Mouse (Mus musculus): ENCODE results near the gene Zc3h6.

DNA sequence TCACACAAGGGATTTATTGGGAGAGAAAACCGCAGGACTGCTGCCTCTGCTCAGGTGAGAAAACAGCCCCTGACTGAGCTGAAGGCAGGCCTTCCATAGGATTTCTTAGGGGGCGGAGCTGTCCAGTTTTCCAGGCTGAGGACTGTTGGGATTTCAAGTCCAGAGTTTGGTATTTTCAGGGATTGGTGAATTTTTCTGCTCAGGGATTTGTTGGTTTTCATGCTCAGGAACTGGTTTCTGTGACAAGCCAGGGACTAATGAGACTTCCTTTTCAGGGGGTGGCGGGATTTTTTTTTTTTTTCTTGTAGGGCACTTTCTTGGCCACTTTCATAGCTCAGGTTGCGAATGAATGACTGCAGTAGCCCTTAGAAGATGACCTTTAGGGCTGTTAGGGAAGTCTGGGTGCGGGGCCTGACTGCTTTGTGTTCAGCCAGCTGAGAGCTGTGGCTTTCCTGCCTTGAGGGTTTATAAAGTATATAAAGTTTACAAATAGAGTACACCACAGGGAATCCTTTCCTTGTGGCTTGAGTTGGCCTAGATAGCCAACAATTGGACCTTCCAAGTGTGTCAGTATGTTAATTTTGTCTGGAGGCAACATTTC lies 1.6 kb upstream of the Zc3h6 start:
- no peak for TF ChIP-seq CTCF (IDR thresholded peaks at IDR 0.05; ENCODE audit: borderline replicate concordance, insufficient read depth, low read length)
- TF ChIP-seq POLR2A (IDR thresholded peaks at IDR 0.05; ENCODE audit: low read depth, low read length): no peak

All from embryonic fibroblast, embryonic 13.5 days (primary cell).